Mouse (Mus musculus) spleen, postnatal 10 days (tissue): ENCODE results near the gene Map4k5.

Experiments
- DNase-seq, 2 experiments: peaks; one replicate each; pipeline ENCODE4 v3.0.0; 2021 to 2022; ENCODE audit warnings: low spot score in 2 of 2

Map4k5 gene

DNA sequence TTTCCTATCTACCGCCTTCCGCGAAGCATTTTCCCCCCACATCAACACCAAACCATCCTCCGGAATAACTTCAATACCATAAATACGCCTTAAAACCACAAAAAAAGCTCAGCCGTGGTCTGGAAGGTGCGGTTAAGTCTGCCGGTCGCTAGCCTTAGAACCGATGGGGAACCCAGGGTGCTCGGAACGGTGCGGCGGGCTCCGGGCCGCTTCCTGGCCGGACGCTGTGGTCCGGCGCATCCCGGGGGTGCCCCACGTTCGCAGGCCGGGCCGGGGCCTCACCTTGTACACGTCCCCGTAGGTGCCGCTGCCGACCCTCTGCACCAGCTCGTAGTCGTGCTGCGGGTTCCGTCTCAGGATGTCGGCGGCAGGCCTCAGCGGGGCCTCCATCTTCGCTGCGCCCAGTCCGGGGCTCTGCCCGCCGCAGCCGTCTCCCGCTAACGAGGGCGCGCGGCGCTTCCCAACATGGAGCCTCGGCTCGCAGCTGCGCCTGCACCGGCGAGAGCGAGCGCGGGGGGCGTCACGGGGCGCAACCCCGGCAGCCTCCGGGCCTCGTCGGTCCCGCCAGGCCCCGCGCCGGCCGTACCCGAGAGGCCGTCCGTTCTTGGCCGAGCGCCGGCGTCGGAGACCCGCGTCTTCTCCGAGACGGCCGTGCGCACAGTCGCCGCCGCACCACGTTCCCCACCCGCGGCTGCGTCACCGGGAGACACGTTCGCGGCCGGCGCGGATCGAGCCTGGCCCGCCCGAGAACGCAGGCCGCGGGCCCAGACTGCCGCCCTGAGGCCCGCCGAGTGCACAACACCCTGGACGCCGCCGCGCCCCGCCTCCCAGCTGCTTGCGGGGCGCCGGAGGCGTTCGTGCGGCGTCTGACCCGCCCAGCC lies at the start of gene Map4k5, which contains the start of gene Atl1:
Gene Map4k5 (minus strand): TSS at position 830 of the 881 bp plus-strand sequence.
Gene Atl1 (plus strand): TSS at position 244 of the 881 bp plus-strand sequence.
- DNase-seq = peak; percentile 89 to 91

- no peak for DNase-seq
Observed at GRCm38 (mm10) chr12:69941655-69942329, 48.8 kb upstream of the Map4k5 start.

GRCm38 (mm10) chr12:69939291-69939690 lies 46.3 kb upstream of the Map4k5 start:
- peak; percentile 18 to 58 for DNase-seq

- no peak for DNase-seq
Observed at GRCm38 (mm10) chr12:69937731-69938130, 44.7 kb upstream of the Map4k5 start.

- peak in 1 of 2 experiments; percentile 16 for DNase-seq
Observed at GRCm38 (mm10) chr12:69926716-69927115, 33.7 kb upstream of the Map4k5 start.

DNA sequence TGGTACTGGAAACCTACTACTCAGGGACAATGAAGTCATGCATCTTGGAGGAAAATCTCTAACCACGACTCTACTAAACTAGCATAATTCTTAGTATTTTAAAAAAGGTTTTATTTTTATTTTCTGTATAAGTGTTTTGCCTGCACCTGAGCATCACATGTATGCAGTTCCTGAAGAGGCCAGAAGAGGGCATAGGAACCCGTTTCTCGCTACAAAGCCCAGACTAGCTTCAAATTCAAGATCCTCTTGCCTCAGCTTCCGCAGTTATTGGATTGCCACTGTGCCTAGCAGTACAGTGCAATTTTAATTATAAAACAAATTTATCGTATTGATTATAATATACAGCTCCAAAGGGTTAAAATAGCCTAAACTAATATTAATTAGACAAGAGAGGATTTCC lies 31.0 kb upstream of the Map4k5 start:
- peak; percentile 29 to 65 for DNase-seq

DNA sequence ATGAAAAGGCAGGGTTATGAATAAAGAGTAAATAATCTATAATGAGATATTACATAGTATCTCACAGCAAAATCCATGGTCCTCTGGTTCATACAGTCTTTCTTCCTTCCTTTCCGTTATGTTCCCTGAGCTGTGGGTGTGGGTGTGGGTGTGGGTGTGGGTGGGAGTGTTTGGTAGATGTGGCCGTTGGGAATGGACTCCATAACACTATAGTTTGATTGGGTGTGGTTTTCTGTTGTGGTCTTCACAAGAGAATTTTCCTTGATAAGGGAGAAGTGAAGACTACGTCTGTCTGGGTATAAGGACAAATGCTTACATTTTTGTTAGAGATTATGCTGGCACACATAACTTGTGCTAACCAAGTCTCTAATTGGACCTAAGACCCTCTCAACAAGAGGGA lies 30.6 kb upstream of the Map4k5 start:
- DNase-seq = no peak

DNA sequence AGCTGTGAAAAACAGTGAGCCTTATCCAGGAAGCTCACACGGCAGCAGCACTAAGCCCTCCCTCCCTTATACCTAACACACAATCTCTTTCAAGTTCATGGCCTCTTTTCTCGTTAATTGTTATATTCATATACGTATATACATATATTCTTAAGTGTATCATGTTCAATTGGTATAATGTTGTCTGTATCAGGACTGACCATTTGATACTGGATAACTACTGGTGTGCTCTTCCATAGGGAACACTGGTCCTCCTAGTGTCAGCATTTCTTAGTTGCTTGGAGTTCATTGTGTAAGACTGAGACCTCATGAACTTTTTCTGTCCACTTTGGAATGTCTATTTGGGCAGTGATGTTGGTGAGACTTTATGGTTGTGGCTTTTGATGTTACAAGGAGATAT lies 30.1 kb upstream of the Map4k5 start:
- DNase-seq = no peak

DNA sequence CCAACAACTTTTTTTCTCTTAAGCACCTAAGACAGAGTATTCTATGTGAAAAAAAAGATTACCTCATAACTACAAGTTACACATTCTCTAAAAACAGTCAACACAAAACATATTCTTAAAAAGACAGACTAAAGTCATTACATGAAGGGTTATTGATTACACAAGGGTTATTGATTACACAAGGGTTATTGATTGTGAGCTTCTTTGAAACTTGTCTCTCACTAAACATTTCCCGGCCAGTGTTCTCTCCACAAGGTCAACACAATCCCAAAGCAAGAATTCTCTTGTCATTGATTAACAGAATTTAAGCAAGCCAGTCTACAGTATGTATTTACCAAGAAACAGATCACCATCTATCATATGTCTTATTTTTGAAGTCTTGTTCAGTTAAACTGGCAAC lies 29.1 kb upstream of the Map4k5 start:
- DNase-seq = no peak

GRCm38 (mm10) chr12:69917870-69918269 lies 24.9 kb upstream of the Map4k5 start:
- DNase-seq = no peak

GRCm38 (mm10) chr12:69912737-69913136 lies 19.7 kb upstream of the Map4k5 start:
- DNase-seq = no peak

- DNase-seq = no peak
Observed at GRCm38 (mm10) chr12:69911906-69912305, 18.9 kb upstream of the Map4k5 start.

- DNase-seq = peak in 1 of 2 experiments; percentile 19
Observed at GRCm38 (mm10) chr12:69908511-69908900, 15.5 kb upstream of the Map4k5 start.

- peak in 1 of 2 experiments; percentile 27 for DNase-seq
Observed at GRCm38 (mm10) chr12:69907667-69908510, 14.9 kb upstream of the Map4k5 start.

DNA sequence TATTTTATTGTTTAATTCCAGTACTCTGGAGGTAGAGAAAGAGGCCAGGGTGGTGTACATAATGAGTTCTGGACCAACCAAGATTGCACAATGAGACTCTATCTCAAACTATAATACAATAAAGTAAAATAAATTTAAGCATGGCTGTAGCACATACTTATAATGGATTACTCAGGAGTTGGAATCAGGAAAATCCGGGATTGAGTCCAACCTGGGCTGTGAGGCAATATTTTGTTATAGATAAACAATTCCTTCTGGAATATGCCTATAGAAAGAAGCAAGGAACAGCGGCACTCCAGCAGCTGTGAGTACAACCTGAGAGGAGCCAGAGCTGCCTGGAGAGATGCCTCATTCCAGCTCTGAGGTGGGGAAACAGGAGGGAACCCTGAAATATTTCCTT lies 12.0 kb upstream of the Map4k5 start:
- DNase-seq = no peak

DNA sequence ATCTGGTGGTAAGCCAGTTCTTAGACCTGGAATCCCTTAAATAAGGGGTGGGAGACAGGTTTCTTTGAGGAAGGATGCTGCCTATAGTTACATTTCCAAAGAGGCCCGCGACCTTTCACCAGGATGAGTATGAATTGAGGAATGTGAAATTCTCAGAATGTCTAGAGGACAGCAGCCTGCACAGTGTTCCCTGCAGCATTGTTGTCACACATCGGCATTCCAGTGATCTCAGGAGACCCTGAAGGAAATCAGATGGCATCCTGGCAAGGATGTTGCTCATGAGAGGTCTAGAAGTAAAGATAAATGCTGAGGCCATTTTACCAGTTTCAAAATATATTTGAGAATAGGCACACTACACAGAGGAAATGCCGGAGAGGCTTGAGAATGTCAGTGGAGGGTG lies 5.1 kb upstream of the Map4k5 start:
- no peak for DNase-seq

GRCm38 (mm10) chr12:69895046-69895445 lies 2.0 kb upstream of the Map4k5 start:
- no peak for DNase-seq

DNA sequence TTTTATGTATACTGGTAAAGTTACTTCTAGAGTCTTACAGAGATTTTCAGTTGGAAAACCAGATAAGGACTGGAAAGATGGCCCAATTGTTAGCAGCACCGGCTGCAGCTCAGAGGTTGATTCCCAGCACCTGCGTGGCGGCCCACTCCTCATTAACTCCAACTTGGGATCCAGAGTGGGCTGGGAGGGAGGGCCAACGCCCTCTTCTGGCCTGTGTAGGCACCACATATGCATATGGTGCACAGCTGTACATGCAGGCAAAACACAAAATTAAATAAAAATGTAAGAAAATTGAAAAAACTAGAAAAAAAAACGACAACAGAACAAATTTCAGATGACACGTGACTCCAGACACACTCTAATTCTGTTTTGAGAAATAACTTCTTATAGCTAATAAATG lies 927 bp upstream of the Map4k5 start:
- DNase-seq = no peak

GRCm38 (mm10) chr12:69891721-69892120 lies 1.3 kb downstream of the Map4k5 start:
- no peak for DNase-seq

- peak in 1 of 2 experiments; percentile 31 for DNase-seq
Observed at GRCm38 (mm10) chr12:69890476-69890875, 2.5 kb downstream of the Map4k5 start.

- DNase-seq = no peak
Observed at GRCm38 (mm10) chr12:69890051-69890450, 2.9 kb downstream of the Map4k5 start.

DNA sequence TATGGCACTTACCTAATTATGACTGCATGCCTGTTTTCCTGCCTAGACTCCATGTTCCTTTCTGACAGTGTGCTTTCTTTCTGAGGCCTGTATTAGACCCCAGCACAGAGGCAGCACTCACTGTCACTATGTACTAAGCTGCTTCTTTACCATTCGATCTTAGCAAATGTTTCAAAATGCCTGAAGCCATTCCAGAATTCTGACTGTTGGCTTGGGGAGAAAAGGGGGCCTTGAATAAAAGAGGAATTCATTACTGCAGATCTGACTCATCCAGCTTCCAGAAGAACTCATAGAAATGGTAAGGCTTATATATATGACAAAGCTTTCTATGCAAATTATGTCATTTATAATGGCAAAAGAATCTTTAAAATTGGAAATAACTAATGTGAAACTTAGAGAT lies 4.7 kb downstream of the Map4k5 start:
- DNase-seq = no peak
